Mouse (Mus musculus) heart, adult 2 months (tissue): ENCODE data around the gene Pigq.

ENCODE experiments used
- CTCF ChIP-seq: fragments of 200-600 bp; IDR thresholded peaks from 2 replicates; pipeline ENCODE4 v1.8.1; 2022; ENCODE audit warnings: antibody characterized with exemption, mild to moderate bottlenecking, moderate library complexity
- EP300 ChIP-seq: fragments of 200-500 bp; IDR thresholded peaks from 2 replicates; pipeline ENCODE4 v1.6.1; 2011; ENCODE audit warnings: low read depth, low read length, control low read depth; ENCODE audit not compliant: insufficient read depth
- POLR2A ChIP-seq: fragments of 200-500 bp; IDR thresholded peaks from 2 replicates; pipeline ENCODE4 v1.6.1; 2011; ENCODE audit warnings: mild to moderate bottlenecking, low read depth, low read length, control low read depth; ENCODE audit not compliant: insufficient read depth

- TF ChIP-seq POLR2A (no peak), CTCF (no peak), EP300 (no peak)
These were observed 30.4 kb downstream of the Pigq start for GRCm38 (mm10) chr17:25914295-25914694.
